Mouse (Mus musculus) heart, postnatal 0 days (tissue): ENCODE data around the gene Eml4. TPM values are rescaled to one million over a fixed set of nuclear protein-coding genes. Genes with fewer than 3 reads are reported as not detected.

Experiments used
- ATAC-seq: fragments of 200-750 bp; cut with Nextera tagmentation; 2 replicates; pipeline ENCODE4 v1.8.0; 2017; ENCODE audit warnings: low read depth, moderate number of reproducible peaks, moderate library complexity; ENCODE audit not compliant: insufficient read depth
- DNase-seq: peaks from one replicate; pipeline ENCODE4 v3.0.0-alpha.2; 2016; ENCODE audit warnings: low spot score
- H3K27ac ChIP-seq: fragments of 300-500 bp; sonication (generic); 2 replicates; pipeline ENCODE4 v1.5.1; 2014; ENCODE audit warnings: low read depth, mild to moderate bottlenecking
- H3K27me3 ChIP-seq: fragments of 300-500 bp; sonication (generic); 2 replicates; pipeline ENCODE4 v1.6.1; 2014; ENCODE audit warnings: low read length, mixed read lengths; ENCODE audit not compliant: control insufficient read depth, insufficient read depth
- H3K36me3 ChIP-seq: fragments of 300-500 bp; sonication (generic); replicated peaks from 2 replicates; pipeline ENCODE4 v1.6.1; 2014; ENCODE audit warnings: low read length, mixed read lengths; ENCODE audit not compliant: control insufficient read depth, insufficient read depth
- H3K4me1 ChIP-seq: fragments of 300-500 bp; sonication (generic); 2 replicates; pipeline ENCODE4 v1.6.1; 2014; ENCODE audit warnings: antibody characterized with exemption; ENCODE audit not compliant: control insufficient read depth, insufficient read depth
- H3K4me2 ChIP-seq: fragments of 300-500 bp; sonication (generic); 2 replicates; pipeline ENCODE4 v1.6.1; 2014; ENCODE audit warnings: low read depth, mild to moderate bottlenecking, low read length, moderate library complexity
- H3K4me3 ChIP-seq: fragments of 300-500 bp; sonication (generic); 2 replicates; pipeline ENCODE4 v1.5.1; 2014; ENCODE audit warnings: low read depth, low read length
- H3K9ac ChIP-seq: fragments of 300-500 bp; sonication (generic); replicated peaks from 2 replicates; pipeline ENCODE4 v1.6.1; 2014; ENCODE audit warnings: low read depth, low read length, mixed read lengths
- H3K9me3 ChIP-seq: fragments of 300-500 bp; sonication (generic); replicated peaks from 2 replicates; pipeline ENCODE4 v1.6.1; 2016; ENCODE audit warnings: low read length; ENCODE audit not compliant: control insufficient read depth
- CTCF ChIP-seq: IDR thresholded peaks from 2 replicates; pipeline ENCODE4 v1.5.1; 2016; ENCODE audit warnings: antibody characterized with exemption, control low read depth, low read depth
- EP300 ChIP-seq: IDR thresholded peaks from 2 replicates; pipeline ENCODE4 v1.6.1; 2016; ENCODE audit warnings: antibody characterized with exemption, low read depth
- WGBS: fragments of 180-500 bp; shearing (Covaris S2); extraction: QIAGEN DNeasy Blood & Tissue Kit; methylation state at CpG from one replicate; pipeline ENCODE4 v1.1.7; 2014; 5-methylcytosine and 5-hydroxymethylcytosine counted together
- polyA plus RNA-seq: library from polyadenylated mRNA; unstranded; fragments of >200 nt; fragmentation: Nextera tagmentation; extraction: Ambion mirVana; gene quantifications from 2 replicates; pipeline ENCODE4 v1.2.1, GENCODE M21; 2015
- total RNA-seq: library from RNA; depleted of rRNA; stranded (reverse); fragments of >200 nt; gene quantifications from 2 replicates; pipeline ENCODE4 v1.2.3, GENCODE M21; 2014; ENCODE audit warnings: low replicate concordance

Eml4 gene
- total and polyA plus RNA-seq, 2 experiments from 2014 or later, result 5.0 to 15.6 TPM

DNA sequence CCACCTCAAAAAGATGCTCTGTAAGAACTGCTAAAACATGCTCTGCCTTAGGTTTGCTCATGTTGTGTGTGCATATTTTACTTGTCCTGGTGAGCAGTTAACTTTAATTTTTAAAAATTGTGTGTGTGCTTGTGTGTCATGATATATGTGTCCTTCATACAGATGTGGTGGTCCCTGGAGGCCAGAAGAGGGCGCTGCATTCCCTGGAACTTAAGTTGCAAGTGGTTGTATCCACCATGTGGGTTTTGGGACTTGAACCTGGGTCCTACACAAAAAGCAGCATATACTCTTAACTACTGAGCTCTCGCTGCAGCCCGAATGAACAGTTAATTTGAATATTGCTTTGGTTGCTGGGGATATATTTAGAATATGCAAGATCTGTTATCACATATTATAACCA is 36.4 kb downstream of the Eml4 start:
- no peaks in the 10 kb centered on the region for H3K4me1 ChIP-seq
- no peaks in the 10 kb centered on the region for H3K9me3 ChIP-seq
- no peaks in the 10 kb centered on the region for H3K36me3 ChIP-seq
- no peak overlapping the region for H3K4me3 ChIP-seq
- H3K27me3 ChIP-seq, result no peaks in the 10 kb centered on the region
- H3K4me2 ChIP-seq, result no peak overlapping the region
- TF ChIP-seq CTCF, result no peak
- TF ChIP-seq EP300, result no peak
- no peak overlapping the region for H3K27ac ChIP-seq
- H3K9ac ChIP-seq, result no peak overlapping the region
- ATAC-seq, result no peak
- WGBS, result 80% methylated on average over 3 of the region's 3 CpGs
- DNase-seq, result no peak

DNA sequence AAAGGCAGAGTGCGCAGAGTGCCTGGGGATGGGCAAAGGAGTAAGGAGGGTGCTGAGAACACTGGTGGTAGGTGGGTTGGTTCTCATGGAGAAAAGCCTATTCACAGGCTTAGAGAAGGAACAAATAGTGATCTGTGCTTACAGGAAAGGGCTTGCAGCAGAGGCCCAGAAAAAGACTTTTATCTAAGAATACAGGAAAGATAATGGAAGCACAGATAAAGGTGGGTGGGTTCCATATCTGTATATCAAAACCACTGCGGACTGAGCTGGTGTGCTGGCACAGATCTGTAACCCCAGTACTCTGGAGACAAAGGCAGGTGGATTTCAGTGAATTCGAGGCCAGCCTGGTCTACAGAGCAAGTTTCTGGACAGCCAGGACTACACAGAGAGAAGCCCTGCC is 43.3 kb downstream of the Eml4 start:
- no peak for DNase-seq
- Histone ChIP-seq H3K9me3 (no peaks in the 10 kb centered on the region), H3K4me2 (no peak overlapping the region), H3K9ac (no peak overlapping the region), H3K27me3 (no peaks in the 10 kb centered on the region), H3K36me3 (no peaks in the 10 kb centered on the region), H3K4me3 (no peak overlapping the region), H3K4me1 (no peaks in the 10 kb centered on the region; the same call in 1 of the 2 replicates), H3K27ac (no peak overlapping the region)
- 66% methylated on average over 3 of the region's 3 CpGs for WGBS
- TF ChIP-seq CTCF (no peak), EP300 (no peak)
- ATAC-seq, result no peak

DNA sequence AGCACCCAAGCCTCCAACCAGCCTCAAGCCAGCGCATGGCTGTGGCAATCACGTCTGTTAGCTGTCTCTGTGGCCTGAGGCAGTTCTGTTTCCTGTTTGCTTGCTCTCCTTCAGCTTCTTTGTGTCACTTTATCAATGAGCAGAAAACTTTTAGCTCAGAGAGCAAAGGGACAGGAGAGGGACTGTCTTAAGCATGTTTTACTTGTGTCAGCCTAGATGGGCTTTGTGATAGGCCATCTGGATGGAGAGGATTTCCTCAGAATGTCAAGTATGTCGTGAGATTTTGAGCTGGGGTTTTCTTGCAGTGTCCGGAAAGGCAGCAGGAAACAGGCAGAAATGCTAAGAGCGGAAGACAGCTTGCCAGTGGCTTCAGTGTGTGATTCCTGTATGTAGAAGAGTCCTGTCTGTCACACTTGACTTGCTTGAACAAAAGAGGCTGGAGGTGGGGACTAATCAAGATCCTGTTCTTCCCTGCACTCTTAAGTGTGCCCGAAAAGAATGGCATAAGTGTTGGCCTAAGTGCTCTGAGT is 46.9 kb downstream of the Eml4 start:
- Histone ChIP-seq H3K9ac (no peak overlapping the region; the same call in 1 of the 2 replicates), H3K4me3 (no peak overlapping the region), H3K9me3 (no peaks in the 10 kb centered on the region), H3K36me3 (no peaks in the 10 kb centered on the region), H3K4me1 (peaks cover 6% of the 10 kb centered on the region; the same call in 1 of the 2 replicates), H3K27ac (peak overlapping the region; percentile 82), H3K27me3 (no peaks in the 10 kb centered on the region), H3K4me2 (peak overlapping the region; percentile 30; the same call in 1 of the 2 replicates)
- ATAC-seq, result no peak
- 37% methylated on average over 6 of the region's 6 CpGs for WGBS
- peak; percentile 9 for DNase-seq
- no peak for TF ChIP-seq CTCF
- 0 out of 2 replicates have a peak, but pooled peaks have one; percentile 29 for TF ChIP-seq EP300

DNA sequence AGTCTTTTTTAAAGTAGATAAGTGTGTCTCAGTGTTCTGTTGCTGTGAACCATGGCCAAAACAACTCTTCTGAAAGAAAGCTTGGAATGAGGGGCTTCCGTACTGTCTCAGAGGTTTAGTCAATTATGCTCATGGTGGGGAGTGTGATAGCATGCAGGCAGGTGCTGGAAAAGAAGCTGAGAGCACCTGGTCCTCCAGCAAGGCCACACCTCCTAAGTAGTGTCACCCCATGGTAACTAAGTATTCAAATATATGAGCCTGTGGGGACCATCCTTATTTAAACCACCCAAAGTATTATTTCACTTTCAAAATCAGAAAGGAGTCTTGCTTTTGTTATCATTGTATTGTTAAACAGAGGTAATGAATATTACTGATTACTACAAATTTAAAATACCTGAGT is 48.0 kb downstream of the Eml4 start:
- TF ChIP-seq EP300 (no peak), CTCF (no peak)
- H3K4me1 ChIP-seq, result peaks cover 6% of the 10 kb centered on the region; the same call in 1 of the 2 replicates
- H3K27ac ChIP-seq, result no peak overlapping the region
- ATAC-seq (no peak), DNase-seq (no peak)
- peaks cover 7% of the 10 kb centered on the region for H3K36me3 ChIP-seq
- WGBS, result 85% methylated on average over 1 of the region's 1 CpGs
- no peak overlapping the region for H3K4me2 ChIP-seq
- no peak overlapping the region for H3K9ac ChIP-seq
- H3K27me3 ChIP-seq, result no peaks in the 10 kb centered on the region
- H3K9me3 ChIP-seq, result no peaks in the 10 kb centered on the region
- H3K4me3 ChIP-seq, result no peak overlapping the region

DNA sequence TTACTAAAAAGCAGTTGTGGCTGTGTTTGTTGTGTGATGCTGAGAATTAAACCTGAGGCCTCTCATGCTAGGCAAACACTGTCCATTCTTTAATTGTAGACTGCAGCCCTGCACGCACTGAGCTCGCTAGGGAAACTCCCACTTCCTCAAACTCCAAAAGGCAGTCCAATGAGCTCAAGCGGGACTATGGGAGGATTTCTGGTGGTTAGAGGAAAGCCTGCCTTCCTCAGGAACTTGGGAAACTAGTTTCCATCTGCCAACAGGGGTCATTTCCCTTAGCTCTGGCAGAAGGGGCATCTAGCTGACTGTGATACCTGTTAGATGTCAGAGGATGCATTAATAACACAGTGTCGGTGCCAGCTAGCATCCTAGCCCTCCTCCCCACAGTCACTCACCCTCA is 79.9 kb downstream of the Eml4 start:
- DNase-seq (no peak), ATAC-seq (no peak)
- H3K9me3 ChIP-seq, result no peaks in the 10 kb centered on the region
- peaks cover 10% of the 10 kb centered on the region; the same call in 1 of the 2 replicates for H3K36me3 ChIP-seq
- no peak for TF ChIP-seq CTCF
- no peak for TF ChIP-seq EP300
- WGBS, result 69% methylated on average over 4 of the region's 4 CpGs
- H3K27ac ChIP-seq, result 0 out of 2 replicates have a peak overlapping the region, but pooled peaks have one; percentile 13
- H3K27me3 ChIP-seq, result no peaks in the 10 kb centered on the region
- H3K4me2 ChIP-seq, result no peak overlapping the region
- H3K9ac ChIP-seq, result no peak overlapping the region
- H3K4me1 ChIP-seq, result no peaks in the 10 kb centered on the region
- H3K4me3 ChIP-seq, result no peak overlapping the region

DNA sequence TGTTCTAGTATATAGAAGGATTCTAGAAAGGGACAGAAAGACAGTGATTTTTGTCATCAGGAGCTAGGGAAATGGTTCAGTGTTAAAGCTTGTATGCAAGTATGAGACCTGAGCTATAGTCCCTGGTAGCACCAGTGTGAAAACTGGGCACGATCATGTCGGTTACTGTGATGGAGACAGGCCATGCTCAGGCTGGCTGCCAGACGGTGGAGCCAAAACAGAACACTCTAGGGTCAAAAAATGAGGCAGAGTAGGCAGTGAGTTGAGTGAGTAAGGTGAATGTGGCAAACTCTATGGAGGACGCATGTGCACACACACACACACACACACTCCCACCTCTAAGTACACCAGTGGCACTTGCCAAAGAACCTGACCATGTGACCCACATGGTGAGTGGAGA is 92.7 kb downstream of the Eml4 start:
- 82% methylated on average over 4 of the region's 4 CpGs for WGBS
- Histone ChIP-seq H3K4me2 (no peak overlapping the region), H3K4me3 (no peak overlapping the region), H3K27ac (no peak overlapping the region), H3K27me3 (no peaks in the 10 kb centered on the region), H3K9me3 (no peaks in the 10 kb centered on the region), H3K4me1 (0 out of 2 replicates have a peak, but pooled peaks cover 6% of the 10 kb centered on the region), H3K36me3 (peaks cover 33% of the 10 kb centered on the region), H3K9ac (no peak overlapping the region)
- DNase-seq (no peak), ATAC-seq (no peak)
- TF ChIP-seq CTCF, result no peak
- TF ChIP-seq EP300, result no peak
